Mouse (Mus musculus) urinary bladder, postnatal 10 days (tissue): ENCODE measurements around the gene Hnrnpc.
"Not testable (repeated sequence)": the region's sequence is repeated elsewhere in the genome, so short reads cannot be mapped to it uniquely, and the experiment has no call there.

ENCODE experiments used
- DNase-seq: peaks from one replicate; pipeline ENCODE4 v3.0.0; 2022; ENCODE audit warnings: low spot score

Hnrnpc gene

DNA sequence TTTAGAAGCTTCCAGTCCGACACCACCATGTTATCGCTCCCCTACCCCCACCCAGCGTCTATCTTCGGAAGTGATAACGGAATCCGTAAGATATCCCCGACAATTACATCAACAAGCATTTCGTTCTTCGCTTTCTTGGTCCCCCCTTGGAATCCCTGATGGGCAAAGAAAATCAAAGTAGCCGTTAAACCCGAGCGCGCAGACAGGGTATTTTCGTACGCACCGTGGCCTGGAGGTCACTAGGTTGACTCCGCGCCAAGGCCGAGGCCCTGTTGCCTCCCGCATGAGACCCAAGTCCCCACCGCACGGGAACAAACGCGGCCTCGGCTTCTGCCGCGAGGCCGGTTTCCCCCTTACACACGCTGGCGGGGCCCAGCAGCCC, 363 bp downstream of the Hnrnpc start:
- DNase-seq = no peak

DNA sequence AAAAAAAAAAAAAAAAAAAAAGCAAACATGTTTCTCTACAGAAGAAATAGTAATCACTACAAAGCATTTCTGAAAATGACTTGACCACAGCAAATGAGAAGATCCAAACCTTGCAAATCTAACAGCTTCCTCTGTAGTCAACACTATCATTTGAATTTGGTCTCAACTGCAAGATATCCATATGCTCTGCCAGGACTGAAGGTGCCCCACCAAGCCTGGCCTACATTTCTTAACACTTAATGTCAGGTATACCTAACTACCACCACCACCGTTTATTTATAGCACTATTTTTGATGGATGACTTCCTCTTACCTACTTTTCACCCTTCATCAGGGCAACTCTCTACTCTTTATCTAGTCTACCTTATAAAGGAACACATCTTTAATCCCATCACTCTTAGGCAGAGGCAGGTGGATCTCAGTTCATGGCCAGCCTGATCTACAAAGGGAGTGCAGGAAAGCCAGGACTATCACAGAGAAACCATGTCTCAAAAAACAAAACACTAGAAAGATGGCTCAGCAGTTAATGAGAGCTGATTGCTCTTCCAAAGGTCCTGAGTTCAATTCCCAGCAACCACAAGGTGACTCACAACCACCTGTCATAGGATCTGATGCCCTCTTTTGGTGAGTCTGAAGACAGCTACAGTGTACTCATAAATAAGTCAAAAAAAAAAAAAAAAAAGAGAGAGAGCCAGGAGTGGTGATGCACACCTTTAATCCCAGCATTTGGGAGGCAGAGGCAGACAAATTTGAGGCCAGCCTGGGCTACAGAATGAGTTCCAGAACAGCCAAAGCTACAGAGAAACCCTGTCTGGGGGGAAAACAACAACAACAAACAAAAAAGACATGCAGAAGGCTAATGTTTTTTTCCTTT, 2.3 kb downstream of the Hnrnpc start:
- DNase-seq = no peak

DNA sequence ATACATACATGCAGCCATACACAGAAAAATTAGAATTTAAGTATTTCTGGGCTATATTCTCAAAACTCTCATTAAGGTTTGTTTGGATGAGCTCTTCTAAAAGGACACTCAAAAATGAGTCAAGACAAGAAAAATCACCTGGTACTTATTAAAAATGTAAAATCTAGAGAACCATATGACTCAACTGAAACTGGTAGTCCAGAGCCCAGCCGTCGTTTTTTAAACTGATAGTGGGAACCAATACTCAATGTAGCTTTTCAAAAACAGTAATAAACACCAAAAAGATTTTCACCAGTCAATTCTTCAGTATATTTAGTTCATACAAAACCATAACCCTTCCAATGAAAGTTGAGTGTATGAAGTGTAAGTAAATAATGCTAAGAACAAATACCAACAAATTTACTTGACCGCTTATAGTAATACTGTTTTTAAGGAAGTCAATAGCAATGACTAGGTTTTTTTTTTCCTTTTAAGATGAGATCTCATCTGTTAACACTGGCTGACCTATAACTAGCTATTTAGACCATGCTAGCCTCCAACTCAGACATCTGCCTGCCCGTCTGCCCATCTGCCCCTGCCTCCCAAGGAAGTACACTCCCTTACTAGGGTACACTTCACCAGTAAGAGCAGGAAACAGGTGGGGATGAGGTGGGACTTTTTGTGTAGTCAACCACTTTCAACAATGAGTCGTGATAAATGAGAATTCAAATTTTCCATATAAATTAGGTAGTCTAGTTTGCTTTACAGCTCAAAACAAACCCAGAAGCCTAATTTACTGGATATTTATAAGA, 3.5 kb downstream of the Hnrnpc start:
- no peak for DNase-seq

DNA sequence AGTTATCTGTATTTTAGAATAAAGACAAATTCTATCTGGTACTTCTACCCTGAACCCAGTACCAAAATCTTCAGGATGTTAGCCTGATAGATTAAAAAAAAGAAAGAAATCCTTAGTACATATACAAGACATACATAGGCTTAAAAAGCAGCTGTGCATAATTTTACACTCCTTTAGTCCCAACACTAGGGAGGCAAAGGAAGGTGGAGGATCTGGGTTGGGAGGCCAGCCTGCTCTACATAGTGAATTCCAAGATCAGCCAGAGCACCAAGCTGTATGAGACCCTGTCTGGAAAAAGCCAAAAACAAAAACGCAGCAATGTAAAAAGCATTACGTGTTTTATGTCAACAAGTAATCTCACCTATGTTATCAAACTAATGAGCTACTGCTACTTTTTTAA, 4.3 kb downstream of the Hnrnpc start:
- no peak for DNase-seq

DNA sequence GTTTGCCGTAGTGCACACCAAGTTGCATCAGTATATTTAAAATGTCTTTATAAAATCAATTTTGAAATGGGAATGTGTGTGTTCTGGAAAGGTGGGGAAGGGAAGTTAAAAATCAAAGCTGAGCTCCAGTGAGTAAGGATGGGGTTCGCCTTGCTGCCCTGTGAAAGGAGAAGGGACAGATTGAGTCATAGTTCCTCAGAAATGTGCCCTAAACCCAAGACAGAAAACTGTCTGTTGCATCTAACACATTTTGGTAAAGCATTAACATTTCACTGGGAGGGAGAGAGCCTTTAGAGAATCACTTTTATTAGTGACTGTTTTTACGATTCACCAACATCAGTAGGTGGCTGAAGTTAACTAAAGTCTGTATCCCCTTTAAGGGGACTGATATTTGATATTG, 5.4 kb downstream of the Hnrnpc start:
- not testable (repeated sequence) for DNase-seq

DNA sequence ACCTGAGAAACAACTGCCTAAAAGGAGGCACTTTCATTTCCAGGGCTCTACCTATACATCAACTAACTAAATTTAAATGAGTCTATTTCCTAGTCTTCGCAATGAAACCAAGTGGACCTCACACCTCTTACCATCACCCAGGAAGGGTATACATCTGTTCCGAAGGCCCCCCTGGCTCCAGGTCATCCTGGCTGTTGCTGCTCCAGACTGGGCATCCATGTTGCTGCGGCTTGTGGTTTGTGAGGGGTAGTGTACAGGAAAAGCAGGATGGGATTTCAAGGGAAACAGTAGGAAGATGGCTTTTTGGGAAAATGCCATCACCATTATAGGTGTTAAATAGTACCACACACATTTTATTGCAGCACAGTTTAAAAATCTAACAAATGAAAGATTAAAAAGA, 6.6 kb downstream of the Hnrnpc start:
- not testable (repeated sequence) for DNase-seq

DNA sequence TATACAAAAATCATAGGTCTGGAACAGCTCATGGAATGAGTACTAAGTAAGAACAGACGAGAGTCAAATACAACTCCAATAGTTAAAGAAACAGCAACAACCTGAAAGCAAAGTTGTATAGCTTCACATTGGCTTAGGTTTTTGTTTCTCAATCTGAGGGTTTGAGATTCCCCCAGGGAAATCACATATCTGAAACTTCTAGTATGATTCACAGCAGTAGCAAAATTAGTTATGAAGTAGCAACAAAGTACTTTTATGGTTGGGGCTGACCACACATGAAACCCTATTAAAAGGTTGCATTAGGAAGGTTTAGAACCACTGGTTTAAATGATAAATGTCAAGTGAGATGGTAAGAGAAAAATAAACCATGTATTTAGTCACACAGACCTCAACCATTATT, 9.3 kb downstream of the Hnrnpc start:
- DNase-seq = no peak

DNA sequence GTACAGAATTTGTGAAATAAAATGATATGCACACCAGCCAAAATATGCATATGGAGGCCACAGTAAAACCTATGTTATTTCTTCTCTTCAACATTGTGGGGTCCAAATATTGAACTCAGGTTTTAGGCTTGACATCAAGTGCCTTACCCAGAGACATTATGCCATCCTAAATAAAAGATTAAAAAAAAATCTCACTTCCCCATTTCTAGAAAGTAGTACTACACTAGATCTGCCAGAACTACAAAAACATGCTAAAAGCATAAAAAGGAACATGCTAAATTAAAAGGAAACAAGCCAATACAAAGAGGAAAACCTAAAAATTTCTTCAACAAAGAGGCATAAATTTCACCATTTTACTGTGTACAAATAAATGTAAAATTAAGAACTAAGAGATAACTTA, 20.7 kb downstream of the Hnrnpc start:
- DNase-seq = no peak

DNA sequence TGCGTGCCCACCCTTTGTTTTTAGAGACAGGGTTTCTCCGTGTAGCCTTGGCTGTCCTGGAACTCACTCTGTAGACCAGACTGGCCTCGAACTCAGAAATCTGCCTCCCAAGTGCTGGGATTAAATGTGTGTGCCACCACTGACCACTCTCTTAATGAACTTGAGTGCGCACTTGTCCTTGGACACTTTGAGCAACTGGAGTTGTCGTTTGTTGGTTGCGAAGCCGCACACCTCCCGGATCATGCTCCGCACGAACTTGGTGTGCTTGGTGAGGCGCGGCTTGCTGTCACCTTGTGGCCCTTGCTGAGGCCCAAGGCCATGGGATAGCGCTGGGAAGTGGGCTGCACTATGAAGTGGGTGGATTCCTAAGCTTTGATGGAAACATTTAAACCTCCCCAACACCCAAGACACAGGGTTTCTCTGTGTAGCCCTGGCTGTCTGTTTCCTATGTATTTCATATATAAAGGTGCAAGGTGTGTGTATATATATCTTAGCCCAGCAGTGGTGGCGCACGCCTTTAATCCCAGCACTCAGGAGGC, 32.2 kb downstream of the Hnrnpc start:
- no peak for DNase-seq

DNA sequence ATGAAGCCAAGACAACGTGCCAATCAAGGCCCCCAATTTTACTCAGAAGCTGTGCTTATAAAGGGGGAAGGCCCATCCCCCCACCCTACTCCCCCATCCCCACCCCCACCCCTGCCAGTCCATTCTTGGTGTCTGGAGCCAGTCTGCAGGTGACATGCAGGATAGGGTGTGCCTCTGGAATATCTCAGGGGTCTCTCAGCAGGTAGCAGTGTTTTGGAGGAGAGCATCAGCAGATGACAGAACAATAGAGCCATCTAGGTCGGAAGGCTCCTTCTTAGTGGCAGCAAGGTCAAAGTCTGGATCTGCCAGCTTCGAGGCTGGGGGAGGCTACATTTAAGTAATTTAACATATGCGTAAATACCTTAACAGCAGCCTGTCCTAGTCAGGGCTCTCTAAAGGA, 37.7 kb downstream of the Hnrnpc start:
- no peak for DNase-seq

DNA sequence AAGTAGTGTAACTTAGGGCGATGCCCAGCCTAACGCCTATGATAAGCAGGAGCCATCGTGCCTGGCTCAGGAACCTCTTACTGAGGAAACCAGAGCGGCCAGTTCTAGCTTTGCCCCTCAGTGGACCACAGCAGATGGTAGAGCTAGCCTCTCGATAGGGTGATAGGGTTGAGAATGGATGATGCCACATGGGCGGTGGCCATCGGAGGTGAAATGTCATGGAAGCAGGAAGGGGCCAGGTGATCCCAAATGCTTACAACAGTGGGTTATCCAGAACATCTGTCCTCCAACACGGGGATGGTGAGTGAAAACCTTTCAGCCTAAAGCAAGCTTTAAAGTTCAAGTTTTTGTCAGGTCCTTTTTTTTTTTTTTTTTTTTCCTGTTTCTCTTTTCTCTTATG, 42.0 kb downstream of the Hnrnpc start:
- DNase-seq = no peak

DNA sequence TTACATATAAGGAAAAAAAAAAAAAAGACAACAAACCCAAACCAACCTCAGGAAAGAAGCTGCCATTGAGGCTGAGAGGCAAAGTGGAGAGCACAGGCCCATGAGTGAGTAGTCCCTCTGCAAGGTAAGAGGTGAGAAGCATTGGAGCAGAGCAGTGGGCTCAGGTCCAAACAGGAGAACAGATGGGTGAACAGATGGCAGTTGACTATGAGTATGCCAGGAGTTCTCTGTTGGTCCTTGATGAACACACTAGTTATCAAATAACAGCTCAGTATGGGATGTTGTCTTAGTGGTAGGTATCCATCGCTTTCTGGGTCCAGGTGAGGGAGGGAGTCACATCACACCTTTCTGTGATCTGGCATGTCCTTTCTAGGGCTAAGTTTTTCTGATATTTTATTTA, 43.0 kb downstream of the Hnrnpc start:
- no peak for DNase-seq

DNA sequence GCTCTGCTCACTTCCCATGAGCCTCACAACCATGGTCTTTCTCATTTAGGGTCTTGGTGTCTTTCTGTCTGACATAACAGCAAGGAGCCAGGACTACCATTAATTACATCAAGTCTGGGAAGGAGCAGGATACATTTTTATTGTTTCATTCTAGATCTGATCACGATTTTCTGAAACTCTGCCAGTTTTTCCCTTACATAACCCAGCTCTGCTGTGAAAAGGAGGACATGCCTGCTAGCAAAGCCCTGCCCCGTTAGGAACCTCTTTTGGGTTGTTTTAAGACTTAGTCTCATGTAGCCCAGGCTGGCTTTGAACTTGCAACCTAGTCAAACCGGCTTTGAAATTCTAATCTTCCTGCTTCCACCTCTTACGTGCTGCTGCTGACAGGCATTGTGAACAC, 43.8 kb downstream of the Hnrnpc start:
- DNase-seq = no peak

DNA sequence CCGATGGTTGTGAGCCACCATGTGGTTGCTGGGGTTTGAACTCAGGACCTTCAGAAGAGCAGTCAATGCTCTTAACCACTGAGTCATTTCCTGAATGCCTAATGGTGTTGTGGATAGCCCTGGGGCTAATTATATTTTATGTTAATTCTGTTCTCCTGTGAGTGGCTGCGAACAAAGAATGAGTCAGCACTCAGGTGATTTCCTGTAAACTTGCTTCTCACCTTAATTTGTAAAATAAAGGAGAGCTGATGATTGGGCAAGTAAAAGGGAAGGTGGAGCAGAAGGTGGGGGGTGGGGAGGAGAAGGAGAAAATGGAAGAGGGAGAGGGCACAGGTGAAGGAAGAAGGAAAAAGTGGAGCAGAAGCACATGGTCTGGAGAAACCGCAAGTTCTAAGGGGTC, 51.1 kb downstream of the Hnrnpc start:
- not testable (repeated sequence) for DNase-seq

DNA sequence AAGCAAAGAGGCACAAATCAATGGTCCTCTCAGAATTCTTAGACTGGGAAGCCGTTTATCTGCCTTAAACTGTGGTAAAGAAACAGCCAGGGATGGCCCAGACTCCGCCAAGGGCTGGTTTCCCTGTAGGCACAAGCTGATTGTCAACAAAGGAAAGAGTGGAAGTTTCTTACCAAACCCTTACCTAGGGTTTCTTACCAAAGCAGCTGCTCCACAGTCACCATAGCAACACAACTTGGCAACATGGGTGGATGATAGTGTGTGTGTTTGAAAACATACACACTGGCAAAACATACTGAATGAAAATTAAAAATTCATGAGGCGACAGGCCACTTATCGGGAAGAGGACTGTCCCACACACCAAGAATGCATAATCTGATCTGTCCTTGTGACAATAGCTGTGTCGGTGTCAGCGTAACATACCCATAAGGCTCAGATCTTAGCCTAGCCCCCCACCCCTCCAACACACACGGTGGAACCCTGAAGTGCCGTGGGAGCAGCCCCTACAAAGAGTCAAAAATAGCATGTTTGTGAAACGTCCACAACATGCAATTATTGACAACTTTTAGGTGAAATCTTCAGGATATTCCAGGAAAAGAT, 57.8 kb downstream of the Hnrnpc start:
- DNase-seq = no peak

DNA sequence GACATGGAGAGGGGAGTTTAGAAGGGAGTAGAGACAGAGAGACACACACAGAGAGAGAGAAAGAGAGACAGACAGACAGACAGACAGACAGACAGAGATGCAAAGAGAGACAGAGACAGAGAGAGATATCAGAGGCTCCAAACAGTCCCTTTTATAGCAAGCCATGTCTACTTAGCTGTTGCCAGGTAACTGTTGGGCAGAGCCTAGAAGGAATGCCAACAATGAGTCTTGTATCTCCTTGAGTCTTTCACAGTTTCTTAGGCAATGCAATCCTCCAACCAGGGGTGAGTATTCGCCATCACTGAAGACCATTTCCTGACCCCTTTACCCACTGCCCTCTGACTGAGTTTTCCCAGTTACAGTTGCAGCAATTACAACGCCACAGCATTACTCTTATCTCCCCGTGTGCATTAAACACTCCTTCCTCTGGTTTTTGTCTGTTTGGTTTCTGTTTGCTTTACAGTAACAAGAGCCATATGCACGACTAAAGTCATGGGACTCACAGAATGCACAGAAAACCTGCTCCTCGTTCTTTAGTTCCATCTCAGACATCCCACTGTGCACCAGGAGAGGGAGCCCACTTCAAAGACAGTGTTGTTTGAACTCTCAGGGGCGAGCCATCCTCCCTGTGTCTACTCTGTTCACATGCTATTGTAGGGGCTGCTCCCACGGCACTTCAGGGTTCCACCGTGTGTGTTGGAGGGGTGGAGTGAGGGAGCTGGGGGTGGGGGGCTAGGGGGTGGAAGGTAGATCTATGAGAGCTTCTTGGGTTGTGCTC, 58.7 kb downstream of the Hnrnpc start:
- DNase-seq = no peak

DNA sequence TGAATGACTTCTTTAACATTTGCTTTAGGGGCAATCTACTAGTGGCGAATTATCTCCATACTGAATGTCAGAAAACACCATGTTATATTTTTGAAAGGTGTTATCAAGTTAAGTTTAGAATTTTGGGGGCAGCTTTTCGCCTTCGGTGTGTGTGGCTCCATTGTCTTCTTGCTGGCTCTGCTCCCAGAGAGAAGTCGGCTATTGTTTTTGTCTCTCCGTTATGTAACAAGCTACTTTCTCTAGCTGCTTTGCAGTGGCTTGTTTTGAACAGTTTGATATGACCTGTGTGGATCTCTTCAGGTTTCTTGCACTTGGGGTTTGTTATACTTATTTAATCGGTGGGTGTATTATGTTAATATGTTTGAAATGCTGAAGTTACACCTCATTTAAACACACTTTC, 60.4 kb downstream of the Hnrnpc start:
- no peak for DNase-seq

DNA sequence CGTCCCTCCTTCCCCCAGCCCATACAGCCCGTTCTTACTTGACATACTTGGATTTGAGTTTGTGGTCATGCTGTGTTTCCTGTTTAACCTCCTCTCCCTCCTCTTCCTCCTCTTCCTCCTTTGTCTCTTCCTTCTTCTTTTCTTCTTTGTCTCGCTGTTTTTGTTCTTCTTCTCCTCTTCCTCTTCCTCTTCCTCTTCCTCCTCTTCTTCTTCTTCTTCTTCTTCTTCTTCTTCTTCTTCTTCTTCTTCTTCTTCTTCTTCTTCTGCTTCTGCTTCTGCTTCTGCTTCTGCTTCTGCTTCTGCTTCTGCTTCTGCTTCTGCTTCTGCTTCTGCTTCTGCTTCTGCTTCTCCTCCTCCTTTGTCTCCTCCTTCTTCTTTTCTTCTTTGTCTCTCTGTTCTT, 61.5 kb downstream of the Hnrnpc start, which contains the start of gene Olfr221:
Gene Olfr221 (minus strand): TSS at position 101 of the 400 bp plus-strand sequence.
- not testable (repeated sequence) for DNase-seq

DNA sequence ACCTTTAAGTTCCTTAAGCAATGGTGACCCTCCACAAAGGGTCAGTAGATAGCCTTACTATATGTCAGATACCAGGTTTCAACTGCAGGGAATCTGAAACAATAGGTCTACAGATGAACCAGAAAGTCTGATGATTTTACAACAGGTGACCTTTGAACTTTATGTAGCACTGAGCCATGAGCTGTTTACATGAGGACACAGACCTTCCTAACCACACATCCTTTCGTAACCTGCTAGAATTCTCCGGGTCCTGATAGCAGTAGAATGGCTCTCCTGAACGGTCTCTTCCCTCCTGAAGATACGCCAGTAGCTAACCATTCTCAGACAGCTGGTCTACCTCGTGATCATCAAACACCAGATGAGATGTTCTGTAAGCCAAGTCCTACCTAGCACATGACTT, 64.5 kb downstream of the Hnrnpc start:
- DNase-seq = no peak

DNA sequence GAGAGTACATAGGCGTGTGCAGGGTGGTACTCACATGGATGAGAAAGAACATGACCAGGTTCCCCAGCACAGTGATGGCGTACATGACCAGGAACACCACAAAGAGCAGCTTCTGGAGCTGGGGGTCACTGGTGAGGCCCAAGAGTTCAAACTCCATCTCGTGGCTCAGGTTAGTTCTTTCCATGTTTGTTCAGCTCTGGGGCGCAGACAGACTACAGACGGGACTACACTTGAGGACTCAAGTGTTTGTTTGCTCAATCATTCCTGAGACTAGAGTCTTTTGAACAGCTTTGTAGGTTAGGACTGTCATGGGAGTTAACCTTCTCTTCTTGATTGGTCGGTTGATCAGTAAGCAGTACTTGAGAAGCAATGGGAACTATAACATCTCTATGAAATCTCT, 67.9 kb downstream of the Hnrnpc start:
- DNase-seq = no peak

DNA sequence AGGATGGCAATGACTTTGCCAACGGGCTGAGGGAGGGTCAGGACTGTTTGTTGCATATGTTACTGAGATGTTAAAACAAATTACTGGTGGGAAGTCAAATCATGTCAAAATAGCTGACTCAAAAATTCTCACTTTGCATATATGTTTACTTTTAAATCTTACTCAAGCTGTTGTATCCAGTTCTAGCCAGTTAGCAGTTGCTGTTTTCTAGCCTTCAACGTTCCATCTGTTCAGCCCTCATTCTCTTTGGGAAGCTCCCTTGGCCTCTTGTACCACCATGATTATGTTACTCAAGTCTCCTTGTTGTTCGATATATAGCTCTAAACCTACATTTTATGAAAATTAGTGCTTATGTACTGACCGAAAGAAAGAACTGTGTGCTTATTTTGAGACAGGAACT, 77.5 kb downstream of the Hnrnpc start:
- no peak for DNase-seq

DNA sequence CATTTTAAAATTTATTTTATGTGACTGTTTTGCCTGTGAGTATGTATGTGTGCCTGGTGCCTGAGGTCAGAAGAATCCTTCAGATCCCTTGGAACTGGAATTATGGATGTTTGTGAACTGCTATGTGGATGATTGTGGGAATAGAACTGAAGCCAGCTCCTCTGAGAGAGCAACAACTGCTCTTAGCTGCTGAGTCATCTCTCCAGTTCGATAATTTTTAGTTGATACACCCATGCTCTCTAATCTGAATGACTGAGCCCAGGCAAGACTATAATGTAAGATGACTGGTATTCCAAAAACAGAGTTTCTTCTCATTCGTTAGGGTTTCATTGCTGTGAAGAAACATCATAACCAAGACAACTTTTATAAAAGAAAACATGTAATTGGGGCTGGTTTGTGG, 79.7 kb downstream of the Hnrnpc start:
- no peak for DNase-seq
